Mouse (Mus musculus) testis, postnatal 10 days (tissue): ENCODE results near the gene Oprl1.
A peak's percentile ranks its signal among the peaks of the same experiment; 100 is the strongest.

Experiments
- DNase-seq: peaks from one replicate; pipeline ENCODE4 v3.0.0; 2021; ENCODE audit warnings: low spot score

Gene Oprl1

DNA sequence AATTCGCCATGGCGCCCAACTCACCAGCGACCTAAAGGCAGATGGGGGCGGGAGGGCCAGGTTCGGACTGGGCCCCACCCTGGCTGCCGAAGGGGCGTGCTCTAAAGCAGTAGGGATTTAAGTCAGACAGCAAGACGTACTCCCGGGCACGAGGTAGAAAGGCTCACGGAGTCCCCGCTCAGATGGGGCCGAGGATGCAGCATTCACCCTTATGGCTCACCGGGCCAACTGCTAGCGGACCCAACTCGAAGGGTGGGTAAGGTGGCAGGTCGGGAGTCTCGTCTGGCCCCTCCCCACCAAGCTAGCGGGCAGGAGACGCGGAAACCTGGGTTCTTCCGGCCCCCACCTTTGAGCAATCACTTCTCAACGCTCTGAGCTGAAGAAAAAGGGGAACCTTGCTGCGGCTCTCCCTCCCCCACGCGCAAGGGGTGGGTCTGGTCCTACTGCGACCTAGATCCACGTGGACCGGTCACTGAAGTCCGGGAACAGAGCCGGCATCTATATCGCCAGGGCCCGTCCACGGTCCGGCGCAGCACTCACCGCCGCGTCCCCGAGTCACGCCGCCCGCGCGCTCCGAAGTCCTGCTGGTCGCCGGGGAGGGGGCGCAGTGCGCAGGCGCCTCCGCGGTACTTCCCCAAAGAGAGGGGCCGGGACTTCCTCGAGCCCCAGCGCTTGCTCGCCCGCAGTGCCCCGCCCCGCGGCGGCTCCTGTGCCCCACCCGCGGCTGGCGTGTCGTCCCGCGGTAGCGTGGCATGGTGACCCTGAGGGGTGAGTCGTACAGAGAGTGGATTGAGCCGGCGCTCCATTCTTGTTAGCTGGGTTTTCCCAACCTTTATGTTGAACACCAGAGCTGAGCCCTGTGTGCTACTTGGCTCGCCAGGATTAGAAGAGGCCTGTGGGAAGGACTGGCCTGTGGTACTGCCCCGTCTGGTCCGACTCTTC, 21.2 kb upstream of the Oprl1 start, which contains the start of gene Rgs19:
TSS of gene Rgs19 (minus strand) at position 639 of the 942 bp plus-strand sequence.
- DNase-seq: peak; percentile 77

DNA sequence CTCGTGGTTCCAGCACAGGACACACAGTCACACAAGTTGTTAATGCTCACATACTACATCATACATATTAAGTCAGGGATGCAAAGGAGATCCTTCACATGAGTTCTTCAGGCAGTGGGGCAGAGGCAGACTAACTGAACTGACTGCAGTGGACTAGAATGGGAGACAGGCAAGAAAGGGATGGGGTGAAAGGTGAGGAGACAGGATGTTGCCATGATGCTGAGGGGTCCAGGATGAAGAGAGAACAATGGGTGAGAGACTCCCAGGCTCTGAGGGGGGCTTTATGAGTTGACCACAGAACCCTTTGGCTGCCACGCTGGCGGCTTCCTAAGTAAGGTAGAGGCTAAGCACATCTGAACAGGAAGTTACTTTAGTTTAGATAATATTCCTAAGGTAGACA, 20.2 kb upstream of the Oprl1 start:
- peak; percentile 20 for DNase-seq

DNA sequence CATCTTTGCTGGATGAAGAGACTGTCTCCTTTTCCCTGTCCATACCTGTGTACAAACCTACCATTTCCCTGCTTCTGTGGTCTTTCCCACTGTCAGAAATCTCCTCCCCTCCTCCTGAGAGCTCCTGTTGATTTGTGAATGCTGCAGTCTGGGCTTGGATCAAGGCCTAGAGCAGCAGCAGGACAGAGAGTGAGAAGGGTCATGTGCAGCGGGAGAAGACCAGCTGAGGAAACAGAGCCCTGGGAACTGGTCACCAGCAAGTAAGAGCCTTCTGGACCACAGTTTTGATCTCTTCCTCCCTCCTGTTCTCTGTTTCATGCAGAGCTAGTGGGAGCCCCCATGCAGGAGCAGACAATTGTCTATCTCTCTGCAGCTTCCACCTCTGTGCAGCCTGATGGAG, 19.0 kb upstream of the Oprl1 start:
- peak; percentile 23 for DNase-seq

DNA sequence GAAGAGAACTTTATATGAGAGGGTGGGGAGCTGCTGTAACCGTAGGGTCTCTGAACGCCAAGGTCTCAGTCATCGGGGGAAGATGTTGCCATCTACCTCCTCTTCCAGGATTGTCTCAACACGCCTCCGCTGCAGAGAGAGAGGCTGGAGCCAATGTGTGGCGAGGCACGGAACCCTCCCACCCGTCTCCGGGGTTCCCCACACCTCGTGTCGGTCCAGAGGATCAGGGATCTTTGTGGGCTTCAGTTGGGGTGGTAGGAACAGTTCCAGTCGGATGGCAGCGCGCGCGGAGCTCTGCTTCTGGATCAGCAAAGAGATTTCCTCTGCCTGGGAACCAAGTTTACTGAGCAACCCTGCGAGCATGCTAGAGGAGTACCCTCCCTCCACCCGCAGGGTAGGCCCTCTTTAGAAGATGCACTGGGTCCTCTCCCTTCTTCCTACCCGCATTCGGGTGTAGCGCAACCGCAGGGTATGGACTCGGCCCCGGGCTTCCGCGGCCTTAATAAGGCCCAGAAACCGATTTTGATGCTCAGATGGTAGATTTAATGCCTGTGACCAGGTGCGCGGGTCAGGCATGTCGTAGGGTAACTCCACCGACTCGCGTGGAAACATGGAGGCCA, 17.9 kb upstream of the Oprl1 start:
- DNase-seq: peak; percentile 34

DNA sequence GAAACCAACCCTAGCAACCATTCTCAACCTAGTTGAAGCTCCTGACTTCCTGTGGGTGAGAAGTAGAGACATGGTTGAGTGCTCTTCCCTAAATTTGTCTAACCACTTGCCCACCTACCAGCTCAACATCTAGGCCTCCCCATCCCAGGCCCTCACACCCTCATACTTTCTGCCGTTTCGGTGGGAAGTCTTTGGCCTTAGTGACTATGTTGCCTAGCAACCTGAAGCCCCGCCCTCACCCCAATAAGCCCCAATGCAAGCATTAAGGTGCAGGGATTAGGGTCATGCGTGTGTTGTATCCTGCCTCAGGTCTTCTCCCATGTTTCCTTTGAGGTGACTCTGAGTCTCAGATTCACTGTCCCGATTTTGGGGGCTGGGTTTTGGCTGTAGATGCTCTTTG, 16.6 kb upstream of the Oprl1 start, which contains the start of gene Lkaaear1:
TSS of gene Lkaaear1 (minus strand) at position 202 of the 400 bp plus-strand sequence.
- peak; percentile 41 for DNase-seq

DNA sequence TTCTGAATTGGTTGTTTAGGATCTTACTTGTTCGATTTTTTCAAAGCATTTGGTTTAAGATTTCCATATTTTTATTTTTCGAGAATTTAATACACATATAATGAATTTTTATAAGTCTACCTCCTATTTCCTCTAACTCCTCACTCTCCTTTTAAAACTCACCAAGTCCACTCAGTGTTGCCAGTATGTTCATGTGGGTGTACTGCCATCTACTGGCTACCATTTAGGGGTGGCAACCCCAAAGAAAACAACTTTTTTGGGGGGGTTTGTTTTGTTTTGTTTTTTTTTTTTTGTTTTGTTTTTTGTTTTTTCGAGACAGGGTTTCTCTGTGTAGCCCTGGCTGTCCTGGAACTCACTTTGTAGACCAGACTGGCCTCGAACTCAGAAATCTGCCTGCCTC, 8.1 kb upstream of the Oprl1 start:
- no peak for DNase-seq

DNA sequence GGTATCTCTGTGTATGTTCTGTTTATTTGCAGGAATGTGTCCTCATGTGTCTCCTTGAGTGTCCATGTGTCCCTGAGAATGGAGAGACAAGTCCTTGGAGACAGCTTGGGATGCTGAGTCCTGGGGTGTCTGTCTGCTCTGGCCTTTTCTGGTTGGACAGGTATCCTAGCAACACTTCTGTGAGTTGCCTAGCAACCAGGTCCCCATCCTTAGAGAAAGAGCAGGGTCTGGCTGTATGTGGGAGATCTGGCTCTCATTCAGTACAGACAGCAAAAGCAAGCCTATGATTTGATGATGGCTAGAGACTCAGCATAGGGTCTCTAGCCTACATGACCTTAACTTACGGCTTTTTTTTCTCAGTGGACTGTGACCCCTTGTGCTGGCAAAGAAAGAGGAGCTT, 1.1 kb upstream of the Oprl1 start:
- no peak for DNase-seq

DNA sequence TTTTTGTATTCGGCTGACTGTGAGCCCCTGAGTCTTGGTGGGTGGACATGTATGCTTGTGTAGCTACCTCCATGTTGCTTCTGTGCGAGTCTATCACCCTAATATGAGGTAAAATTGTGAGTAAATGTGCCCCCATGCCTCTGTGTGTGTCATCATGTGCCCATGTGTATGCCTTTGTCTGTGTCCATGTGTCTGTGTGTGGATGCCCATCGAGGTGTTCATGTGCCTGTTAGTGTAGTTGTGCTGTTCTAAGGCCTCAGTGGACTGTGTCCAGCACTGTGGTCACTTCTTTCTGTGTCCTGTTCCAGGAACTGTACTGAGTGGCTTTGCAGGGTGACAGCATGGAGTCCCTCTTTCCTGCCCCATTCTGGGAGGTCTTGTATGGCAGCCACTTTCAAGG, 566 bp downstream of the Oprl1 start:
- no peak for DNase-seq

DNA sequence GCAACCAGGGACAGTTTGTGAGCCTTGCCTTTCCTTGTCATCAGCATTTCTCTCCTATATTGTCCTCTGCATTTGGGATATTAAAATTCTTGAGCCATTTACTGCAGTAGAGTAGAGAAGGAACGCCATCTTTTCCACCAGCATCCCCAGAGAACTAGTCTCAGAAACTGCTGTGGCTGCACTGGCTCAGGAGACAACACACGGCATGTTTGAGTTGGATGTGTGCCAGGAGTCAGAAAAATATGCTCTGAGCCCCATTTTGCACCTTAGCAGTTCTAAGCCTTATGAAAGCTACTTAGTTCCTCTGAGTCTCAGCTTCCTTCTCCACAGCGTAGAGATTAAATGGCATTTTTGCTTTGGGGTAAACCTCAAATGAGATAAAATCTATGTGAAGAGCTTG, 2.2 kb downstream of the Oprl1 start:
- DNase-seq: no peak

DNA sequence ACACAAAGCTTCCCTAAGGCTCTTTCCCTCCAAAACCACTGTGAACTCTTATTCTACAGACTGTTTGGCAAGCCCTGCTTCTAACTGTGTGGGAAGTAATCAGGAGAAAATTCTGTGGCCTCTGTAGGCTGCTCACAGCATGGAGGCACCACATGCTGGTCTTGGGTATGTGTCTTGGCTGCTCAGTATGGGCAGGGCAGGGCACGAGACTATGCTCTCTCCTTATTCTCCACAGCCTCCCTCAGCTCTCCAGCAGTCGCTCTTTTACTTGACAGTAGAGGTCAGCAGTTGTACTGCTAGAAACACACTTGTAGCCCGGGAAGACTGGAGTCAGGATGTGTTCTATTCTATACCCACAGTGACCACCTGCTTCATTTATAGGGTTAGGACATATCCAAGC, 5.2 kb downstream of the Oprl1 start:
- no peak for DNase-seq

DNA sequence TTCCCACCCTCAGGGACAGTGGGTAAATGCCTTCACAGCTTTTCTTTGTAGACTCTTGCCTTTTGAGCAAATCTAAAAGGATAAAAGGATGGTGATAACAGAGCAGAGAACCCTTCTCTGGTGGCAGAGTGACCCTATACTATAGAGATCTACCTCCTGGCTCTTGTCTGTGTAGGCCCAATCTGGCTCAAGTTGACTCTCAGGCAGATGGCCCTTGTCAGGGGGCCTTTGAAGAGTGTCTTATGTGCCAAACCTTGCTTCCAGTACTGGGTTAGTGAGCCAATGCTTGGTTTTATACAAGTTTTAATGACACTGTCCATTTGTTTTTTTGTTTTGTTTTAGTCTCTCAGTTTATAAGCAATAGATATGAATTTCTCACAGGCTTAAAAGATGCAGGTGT, 6.4 kb downstream of the Oprl1 start:
- DNase-seq: no peak

DNA sequence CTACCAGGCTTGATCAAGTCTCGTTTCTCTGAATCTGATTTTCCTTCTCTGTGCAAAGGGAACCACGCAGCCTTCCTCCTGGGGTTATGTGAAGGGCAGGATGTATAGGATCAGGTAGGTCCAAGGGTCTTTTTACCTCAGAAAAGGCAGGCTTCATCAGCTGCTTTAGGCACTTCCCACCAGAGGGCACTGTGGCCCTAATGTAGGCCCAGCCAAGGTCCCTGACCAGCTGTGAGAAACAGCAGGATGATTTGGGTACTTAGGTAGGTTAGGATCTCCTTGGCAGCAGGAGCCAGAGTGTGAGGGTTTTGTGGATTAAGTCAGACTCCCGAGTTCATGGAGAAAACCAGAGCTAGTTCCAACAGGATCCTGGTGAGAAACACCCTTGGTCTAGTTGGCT, 7.4 kb downstream of the Oprl1 start:
- peak; percentile 66 for DNase-seq

DNA sequence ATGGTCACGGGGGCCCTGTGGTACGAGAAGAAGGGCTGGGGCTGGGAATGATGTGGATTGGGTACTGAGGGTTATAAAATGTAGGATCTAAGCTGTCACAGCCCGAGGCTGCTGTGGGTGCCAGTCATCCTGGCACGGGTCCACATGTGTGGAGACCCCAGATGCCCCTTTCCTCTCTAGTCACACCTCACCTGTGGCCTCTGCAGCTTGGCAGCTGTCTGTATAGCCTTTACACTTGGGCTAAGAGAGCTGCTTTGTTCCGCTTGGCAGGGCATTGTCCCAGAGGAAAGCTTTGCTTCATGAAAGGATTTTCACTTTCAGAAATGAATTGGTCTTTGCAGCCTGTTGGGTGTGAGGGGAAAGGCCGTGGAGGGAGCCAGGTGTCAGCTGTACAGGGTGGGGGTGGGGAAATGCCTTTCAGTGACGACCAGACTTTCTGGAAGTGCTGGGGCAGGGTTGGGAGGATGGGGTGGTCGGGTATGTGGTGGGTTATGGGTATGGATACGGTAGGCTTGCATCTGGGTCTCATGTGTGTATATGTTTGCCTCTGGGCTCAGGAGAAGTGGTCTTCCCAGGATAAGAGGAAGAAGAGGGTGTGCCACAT, 12.9 kb downstream of the Oprl1 start:
- DNase-seq: no peak

DNA sequence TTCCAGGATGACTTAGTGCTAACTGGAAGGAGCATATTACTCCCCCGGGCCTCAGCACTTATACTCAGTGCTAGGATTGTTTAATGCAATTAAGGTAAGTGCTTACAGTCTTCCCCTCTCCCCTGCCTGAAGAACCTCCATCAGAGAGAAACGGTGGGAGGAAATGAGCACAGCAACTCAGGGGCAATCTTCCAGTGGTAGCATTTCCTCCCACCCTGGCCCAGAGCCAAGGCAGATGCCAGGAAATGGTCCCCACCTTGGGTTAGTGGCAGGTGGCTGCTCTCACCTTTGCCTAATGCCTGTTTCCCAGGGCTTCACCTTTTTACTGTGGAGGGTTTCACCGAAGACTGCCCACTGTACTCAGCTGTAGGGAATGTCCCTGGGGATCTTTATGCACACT, 15.2 kb downstream of the Oprl1 start:
- no peak for DNase-seq

DNA sequence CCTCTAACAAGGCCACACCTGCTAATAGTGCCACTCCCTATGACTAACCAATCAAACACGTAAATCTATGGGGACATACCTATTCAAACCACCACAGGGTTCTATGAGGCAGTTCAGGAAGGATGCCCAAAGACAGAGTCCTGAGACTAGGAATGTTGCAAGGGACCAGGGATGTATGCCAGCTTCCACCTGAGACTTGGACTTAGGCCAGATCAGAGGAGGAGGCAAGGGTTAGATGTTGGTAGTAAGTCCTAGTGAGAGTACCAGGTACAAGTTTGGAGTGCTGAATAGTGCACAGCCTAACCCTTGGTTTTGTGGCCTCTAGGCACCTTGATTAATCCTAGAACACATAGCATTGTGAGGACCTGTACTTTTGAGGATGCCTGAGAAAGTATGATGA, 37.8 kb downstream of the Oprl1 start:
- DNase-seq: no peak

DNA sequence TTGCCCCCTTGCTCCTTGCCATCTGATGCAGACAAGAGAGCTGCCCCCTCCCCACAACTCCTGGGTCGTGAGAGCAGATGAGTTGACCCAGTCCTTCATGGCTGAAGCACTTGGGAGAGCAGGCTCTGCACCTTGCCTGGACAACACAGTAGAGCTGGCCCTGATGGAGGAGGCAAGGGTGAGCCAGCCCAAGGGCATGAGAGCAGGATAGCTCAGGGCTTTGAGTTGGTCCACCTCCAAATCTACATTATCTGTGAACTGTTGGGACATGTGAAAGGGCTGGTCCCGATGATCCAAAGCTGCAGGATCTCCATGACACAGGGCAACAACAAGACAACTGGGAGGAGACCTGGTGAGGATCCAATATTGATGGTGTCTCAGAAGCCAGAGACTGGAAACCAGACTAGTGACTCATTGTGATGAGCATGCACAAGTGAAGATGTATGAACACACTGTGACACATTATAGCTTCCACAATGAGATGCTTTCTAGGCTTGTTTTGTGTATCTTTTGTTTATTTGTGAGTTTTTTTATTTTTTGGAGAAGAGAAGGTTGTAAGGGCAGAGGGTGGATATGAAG, 43.4 kb downstream of the Oprl1 start:
- no peak for DNase-seq

DNA sequence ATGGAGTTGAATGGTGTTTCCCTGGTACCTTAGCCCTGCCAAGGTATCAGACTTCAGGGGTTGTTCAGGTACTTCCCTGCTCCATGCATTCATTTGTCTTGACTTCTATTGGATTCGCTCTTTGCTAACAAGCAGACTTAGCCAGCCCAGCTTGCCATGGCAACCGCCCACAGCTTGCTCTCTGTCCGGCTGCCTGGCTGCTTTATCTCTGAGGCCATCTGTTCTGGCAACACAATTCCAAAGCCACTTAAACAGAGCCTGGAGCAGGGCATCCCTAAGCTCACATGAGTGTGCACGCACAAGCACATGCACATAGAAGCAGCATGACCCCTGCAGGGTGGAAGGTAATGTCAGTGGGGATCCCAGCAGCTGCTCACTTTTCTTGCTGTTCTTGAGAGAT, 44.2 kb downstream of the Oprl1 start:
- DNase-seq: no peak

DNA sequence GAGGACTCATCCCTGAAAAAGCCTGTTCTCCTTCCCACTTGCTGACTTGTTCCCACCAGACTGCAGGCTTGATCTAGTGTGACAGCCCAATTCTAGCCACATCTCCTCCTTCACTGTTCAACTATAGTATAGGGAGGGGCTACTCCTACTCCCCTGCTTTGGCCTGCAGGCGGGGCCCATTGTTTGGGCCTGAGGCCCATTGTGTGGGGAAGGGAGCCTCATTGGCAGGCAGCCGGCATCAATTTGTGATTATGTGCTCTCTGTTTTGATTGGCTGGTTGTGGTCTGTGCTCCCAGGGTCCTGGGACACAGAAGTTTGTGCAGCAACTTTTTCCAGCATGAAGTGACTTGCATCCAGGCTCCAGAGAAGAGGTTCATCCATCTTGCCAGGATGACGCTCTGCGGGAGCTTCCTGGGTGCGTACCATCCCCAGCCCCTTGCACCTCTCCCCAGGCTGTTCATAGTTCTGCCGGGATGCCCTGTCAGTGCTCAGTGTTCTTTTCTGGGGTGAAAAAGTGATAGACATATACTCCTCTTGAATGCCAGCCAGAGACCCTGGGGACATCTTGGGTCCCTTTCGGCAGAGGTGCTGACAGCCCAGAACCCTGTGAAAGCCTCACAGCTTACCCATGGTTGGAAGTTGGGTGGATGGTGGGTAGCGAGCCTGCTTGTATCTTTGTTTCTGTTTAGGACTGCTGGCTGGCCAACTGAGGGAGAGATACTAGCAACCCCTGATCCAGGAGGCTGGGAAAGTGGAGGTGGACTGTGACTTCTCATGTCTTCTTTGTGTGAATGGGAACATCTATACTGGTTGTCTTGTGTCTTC, 48.4 kb downstream of the Oprl1 start, which contains the start of gene Myt1:
TSS of gene Myt1 (plus strand) at position 327 of the 825 bp plus-strand sequence.
- DNase-seq: no peak

DNA sequence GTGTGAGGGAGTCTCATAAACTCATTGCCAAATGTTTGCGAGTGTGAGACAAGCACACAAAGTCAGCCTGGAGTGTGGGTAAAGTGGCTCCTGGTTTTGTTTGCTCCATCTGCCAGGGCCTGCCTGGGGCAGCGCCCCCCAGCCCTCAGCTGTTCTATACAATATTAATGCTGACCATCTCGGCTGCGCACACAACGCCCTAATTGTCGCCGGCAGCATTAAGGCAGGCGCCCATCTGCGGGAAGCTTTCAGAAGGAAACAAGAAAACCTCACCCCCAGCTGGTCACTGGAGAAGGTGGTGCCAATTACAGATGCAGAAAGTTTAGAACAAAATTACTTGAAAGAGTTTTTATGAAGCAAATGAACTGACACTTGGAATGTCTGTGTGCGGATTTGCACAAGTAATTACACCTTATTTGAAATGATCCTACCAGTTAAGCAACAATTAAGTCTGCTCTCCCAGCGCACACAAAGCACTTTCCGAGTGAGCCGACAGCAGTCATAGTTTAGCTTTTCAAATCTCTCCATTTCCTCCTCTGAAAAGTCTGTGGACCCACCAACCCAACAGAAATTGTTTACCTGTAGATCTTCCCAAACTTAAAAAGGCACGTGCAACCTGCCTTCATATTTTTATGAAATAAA, 49.2 kb downstream of the Oprl1 start:
- no peak for DNase-seq

DNA sequence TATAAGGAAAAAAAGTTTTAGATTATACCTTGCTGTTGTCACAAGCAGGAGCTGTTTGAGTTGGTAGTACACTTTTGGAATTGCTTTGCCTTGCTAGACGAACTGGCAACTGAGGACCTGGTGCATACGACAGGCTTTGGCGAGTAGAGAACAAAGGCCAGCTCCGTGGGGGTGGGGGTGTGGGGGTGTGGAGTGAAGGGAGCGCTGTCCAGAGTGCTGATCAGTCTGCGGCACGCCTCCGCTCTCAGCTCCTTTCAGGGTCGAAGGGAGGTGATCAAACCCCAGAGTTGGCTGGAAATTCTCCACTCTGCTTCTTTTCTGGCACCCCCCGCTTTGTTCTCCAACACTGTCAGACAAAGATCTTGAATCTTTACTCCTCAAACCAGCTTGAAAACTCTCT, 49.8 kb downstream of the Oprl1 start:
- DNase-seq: peak; percentile 75

DNA sequence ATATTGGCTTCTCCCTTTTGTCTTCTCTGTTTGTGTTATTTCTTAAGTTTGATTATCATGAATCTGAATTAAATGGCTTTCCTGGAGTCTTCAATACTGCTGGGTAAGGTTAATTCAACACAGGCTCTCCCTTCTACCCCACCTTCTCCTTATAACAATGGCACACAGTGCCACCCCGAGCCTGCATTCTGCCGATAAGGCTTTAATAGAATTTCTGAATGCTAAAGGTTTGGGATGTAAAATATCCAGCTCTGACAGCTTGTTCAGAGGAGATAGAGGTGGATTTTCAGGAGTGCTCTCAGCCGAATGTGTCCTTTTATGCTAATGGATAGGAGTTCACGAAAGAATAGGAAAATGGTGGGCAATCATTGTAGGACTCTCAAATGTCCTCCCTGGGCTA, 50.4 kb downstream of the Oprl1 start:
- DNase-seq: no peak
